Mouse (Mus musculus) midbrain, postnatal 0 days (tissue): ENCODE data around the gene Nav2. TPM values are rescaled to one million over a fixed set of nuclear protein-coding genes. Genes with fewer than 3 reads are reported as not detected.

Experiments used
- ATAC-seq: fragments of 200-750 bp; cut with Nextera tagmentation; 2 replicates; pipeline ENCODE4 v1.8.0; 2017; ENCODE audit warnings: moderate number of reproducible peaks, mild to moderate bottlenecking, moderate TSS enrichment, moderate library complexity; ENCODE audit not compliant: low FRiP score
- DNase-seq: peaks from one replicate; pipeline ENCODE4 v3.0.0-alpha.2; 2015; ENCODE audit warnings: low spot score
- H3K27ac ChIP-seq: fragments of 300-500 bp; sonication (generic); 2 replicates; pipeline ENCODE4 v1.5.1; 2014; ENCODE audit warnings: low read depth, mild to moderate bottlenecking, low read length, mixed read lengths
- H3K27me3 ChIP-seq: fragments of 300-500 bp; sonication (generic); 2 replicates; pipeline ENCODE4 v1.6.1; 2014; ENCODE audit warnings: low read length, control low read depth, mixed read lengths; ENCODE audit not compliant: insufficient read depth
- H3K36me3 ChIP-seq: fragments of 300-500 bp; sonication (generic); 2 replicates; pipeline ENCODE4 v1.6.1; 2014; ENCODE audit warnings: low read length, control low read depth, mixed read lengths; ENCODE audit not compliant: insufficient read depth
- H3K4me1 ChIP-seq: fragments of 300-500 bp; sonication (generic); 2 replicates; pipeline ENCODE4 v1.6.1; 2014; ENCODE audit warnings: mild to moderate bottlenecking, control low read depth, antibody characterized with exemption, low read length, mixed read lengths; ENCODE audit not compliant: insufficient read depth
- H3K4me2 ChIP-seq: fragments of 300-500 bp; sonication (generic); 2 replicates; pipeline ENCODE4 v1.6.1; 2014; ENCODE audit warnings: low read depth, mild to moderate bottlenecking, low read length, mixed read lengths; ENCODE audit not compliant: poor library complexity, severe bottlenecking
- H3K4me3 ChIP-seq: fragments of 300-500 bp; sonication (generic); 2 replicates; pipeline ENCODE4 v1.5.1; 2014; ENCODE audit warnings: low read depth, mild to moderate bottlenecking, low read length, moderate library complexity
- H3K9ac ChIP-seq: fragments of 300-500 bp; sonication (generic); replicated peaks from 2 replicates; pipeline ENCODE4 v1.6.1; 2014; ENCODE audit warnings: mild to moderate bottlenecking, low read length, moderate library complexity, mixed read lengths; ENCODE audit not compliant: poor library complexity, severe bottlenecking
- H3K9me3 ChIP-seq: fragments of 300-500 bp; sonication (generic); 2 replicates; pipeline ENCODE4 v1.6.1; 2016; ENCODE audit warnings: low read length, control low read depth
- CTCF ChIP-seq: IDR thresholded peaks from 2 replicates; pipeline ENCODE4 v1.5.1; 2016; ENCODE audit warnings: antibody characterized with exemption, mild to moderate bottlenecking
- WGBS: fragments of 180-500 bp; shearing (Covaris S2); extraction: QIAGEN DNeasy Blood & Tissue Kit; methylation state at CpG from one replicate; pipeline ENCODE4 v1.1.7; 2014; 5-methylcytosine and 5-hydroxymethylcytosine counted together
- polyA plus RNA-seq: library from polyadenylated mRNA; unstranded; fragments of >200 nt; fragmentation: Nextera tagmentation; extraction: Ambion mirVana; gene quantifications from 2 replicates; pipeline ENCODE4 v1.2.1, GENCODE M21; 2015
- total RNA-seq: library from RNA; depleted of rRNA; stranded (reverse); fragments of >200 nt; gene quantifications from 2 replicates; pipeline ENCODE4 v1.2.3, GENCODE M21; 2014

Gene Nav2
- total and polyA plus RNA-seq, 2 experiments from 2014 or later: 18.3 to 53.8 TPM

DNA sequence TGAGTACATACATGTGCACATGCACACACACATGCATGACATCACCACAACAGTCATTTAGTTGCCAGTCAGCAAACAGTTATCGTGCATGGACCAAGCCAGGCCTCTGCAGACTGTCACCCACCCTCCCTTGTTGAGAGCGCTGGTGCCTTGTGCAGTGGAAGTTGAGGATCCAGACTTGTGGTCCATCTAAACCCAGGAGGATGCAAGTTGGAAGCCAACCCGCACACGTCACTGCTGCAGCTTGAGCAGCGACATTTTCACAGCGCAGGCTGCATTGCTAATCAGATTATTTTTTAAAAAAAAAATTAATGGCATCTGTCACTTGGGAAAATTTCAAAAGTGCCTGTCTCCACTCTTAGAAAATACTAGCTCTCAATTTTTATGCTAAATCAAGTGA, 106.8 kb downstream of the Nav2 start:
- H3K36me3 ChIP-seq: no peaks in the 10 kb centered on the region
- no peaks in the 10 kb centered on the region for H3K9me3 ChIP-seq
- DNase-seq (no peak), ATAC-seq (no peak; the same call in 1 of the 2 replicates)
- no peak overlapping the region for H3K27ac ChIP-seq
- TF ChIP-seq CTCF: no peak
- 0 out of 2 replicates have a peak, but pooled peaks cover 2% of the 10 kb centered on the region for H3K4me1 ChIP-seq
- WGBS: 70% methylated on average over 6 of the region's 6 CpGs
- H3K27me3 ChIP-seq: no peaks in the 10 kb centered on the region
- no peak overlapping the region for H3K9ac ChIP-seq
- H3K4me3 ChIP-seq: no peak overlapping the region
- H3K4me2 ChIP-seq: no peak overlapping the region

DNA sequence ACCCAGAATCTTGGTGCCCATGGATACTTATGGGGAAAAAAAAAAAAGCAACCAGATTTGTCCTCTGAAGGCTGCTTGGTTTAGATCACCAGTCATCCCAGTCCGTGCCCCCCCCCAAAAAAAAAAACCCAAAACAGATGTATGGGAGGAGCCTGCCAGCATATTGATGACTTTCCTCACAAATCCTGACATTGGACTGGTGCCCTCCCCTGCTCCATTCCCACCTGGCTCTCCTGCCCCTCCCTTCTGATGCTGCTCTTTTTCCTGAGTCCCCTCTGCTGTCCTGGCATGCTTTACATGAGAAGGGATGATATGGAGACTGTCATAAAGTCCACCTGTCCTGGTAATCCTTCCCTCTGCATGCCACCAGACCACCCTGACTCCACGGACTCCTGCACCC, 107.6 kb downstream of the Nav2 start:
- no peak for DNase-seq

DNA sequence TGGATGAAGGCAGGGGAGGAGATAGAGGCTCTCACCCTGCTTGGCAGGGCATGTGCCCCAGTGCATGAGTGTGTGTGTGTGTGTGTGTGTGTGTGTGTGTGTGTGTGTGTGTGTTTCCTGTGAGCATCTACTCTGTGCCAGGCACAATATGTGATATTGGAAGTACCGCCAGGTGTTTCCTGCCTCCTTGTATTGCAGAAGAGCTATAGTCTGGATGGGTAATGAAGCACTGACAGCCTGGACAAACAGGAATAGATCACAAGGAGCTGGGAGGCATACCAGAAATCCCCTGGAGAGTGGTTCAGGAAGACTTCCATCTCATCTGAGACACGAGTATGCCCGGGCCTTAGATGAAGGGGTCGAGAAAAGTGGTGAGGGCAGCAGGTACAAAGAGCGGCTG, 109.3 kb downstream of the Nav2 start:
- H3K9ac ChIP-seq: no peak overlapping the region
- 79% methylated on average over 5 of the region's 5 CpGs for WGBS
- no peak overlapping the region for H3K27ac ChIP-seq
- no peaks in the 10 kb centered on the region for H3K36me3 ChIP-seq
- H3K9me3 ChIP-seq: no peaks in the 10 kb centered on the region
- ATAC-seq: no peak
- no peak overlapping the region for H3K4me2 ChIP-seq
- H3K27me3 ChIP-seq: no peaks in the 10 kb centered on the region
- no peak for TF ChIP-seq CTCF
- 0 out of 2 replicates have a peak, but pooled peaks cover 2% of the 10 kb centered on the region for H3K4me1 ChIP-seq
- no peak overlapping the region for H3K4me3 ChIP-seq
- no peak for DNase-seq

More for the DNA sequence above, 107.6 kb downstream of the Nav2 start:
- H3K4me2 ChIP-seq: no peak overlapping the region
- no peaks in the 10 kb centered on the region for H3K27me3 ChIP-seq
- H3K36me3 ChIP-seq: no peaks in the 10 kb centered on the region
- no peaks in the 10 kb centered on the region for H3K9me3 ChIP-seq
- TF ChIP-seq CTCF: no peak
- ATAC-seq: no peak
- 77% methylated on average over 2 of the region's 2 CpGs for WGBS
- H3K4me1 ChIP-seq: 0 out of 2 replicates have a peak, but pooled peaks cover 2% of the 10 kb centered on the region
- no peak overlapping the region for H3K4me3 ChIP-seq
- H3K27ac ChIP-seq: no peak overlapping the region
- H3K9ac ChIP-seq: no peak overlapping the region

DNA sequence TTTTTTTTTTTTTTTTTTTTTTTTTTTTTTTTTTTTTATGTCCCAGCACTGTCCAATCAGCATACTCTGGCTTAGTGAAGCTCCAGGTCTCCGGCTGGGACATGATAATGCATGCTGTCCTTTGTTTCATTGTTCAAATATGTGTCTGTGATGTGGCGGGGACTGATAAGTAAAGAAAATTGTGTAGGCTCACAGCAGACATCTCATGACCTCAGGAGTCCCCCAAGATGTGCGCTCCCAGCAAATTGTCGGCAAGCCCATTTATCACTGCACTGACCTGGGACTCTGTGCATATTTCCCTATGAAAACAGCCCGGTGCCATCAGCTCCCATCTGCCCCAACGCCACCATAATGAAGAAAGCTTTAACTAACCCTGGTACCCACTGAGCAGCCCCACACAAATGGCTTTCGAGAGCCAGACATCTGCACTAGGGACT, 110.0 kb downstream of the Nav2 start:
- no peak for ATAC-seq
- Histone ChIP-seq H3K4me2 (no peak overlapping the region), H3K4me1 (0 out of 2 replicates have a peak, but pooled peaks cover 2% of the 10 kb centered on the region), H3K27me3 (no peaks in the 10 kb centered on the region), H3K9ac (no peak overlapping the region), H3K27ac (no peak overlapping the region), H3K9me3 (no peaks in the 10 kb centered on the region), H3K36me3 (no peaks in the 10 kb centered on the region), H3K4me3 (no peak overlapping the region)
- WGBS: 38% methylated on average over 7 of the region's 7 CpGs
- no peak for DNase-seq
- no peak for TF ChIP-seq CTCF

DNA sequence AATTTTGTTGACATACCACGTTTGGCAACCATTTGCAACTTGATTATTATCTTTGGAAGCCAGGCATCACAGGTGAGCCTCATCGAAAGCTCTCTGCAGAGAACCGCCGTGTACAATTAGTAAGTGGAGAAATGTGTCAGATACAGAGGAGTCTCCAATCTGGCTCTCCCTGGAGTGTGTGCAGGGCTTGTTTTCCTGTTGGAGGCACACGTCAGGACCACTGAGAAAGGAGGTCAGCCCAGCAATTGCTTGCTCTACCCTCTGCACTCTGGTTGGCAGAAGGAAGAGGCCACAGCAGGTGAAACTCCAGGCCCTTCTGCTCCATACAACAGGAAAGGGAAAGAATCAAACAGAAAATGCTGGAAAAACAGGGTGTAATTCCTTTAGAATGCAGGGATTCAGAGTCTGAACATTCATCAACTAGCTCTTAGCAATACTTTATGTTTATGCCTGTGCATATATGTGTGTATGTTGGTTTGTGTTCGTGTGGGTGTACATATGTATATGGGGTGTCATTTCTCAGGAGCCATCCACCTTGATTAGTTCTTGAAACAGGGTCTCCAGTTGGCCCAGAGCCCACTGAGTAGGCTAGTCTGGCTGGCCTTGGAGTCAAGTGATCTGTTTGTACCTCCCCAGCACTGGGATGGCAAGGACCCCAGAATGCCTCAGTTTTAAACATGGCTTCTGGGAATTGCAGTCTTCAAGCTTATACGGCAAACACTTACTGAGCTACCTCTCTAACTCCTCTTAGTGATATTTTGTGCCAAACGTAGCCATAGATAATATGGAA, 116.7 kb downstream of the Nav2 start:
- H3K4me3 ChIP-seq: no peak overlapping the region
- H3K4me1 ChIP-seq: peaks cover 5% of the 10 kb centered on the region; the same call in 1 of the 2 replicates
- no peak overlapping the region for H3K9ac ChIP-seq
- no peak for ATAC-seq
- H3K27me3 ChIP-seq: no peaks in the 10 kb centered on the region; the same call in 1 of the 2 replicates
- 74% methylated on average over 8 of the region's 8 CpGs for WGBS
- no peak overlapping the region for H3K27ac ChIP-seq
- no peak for DNase-seq
- no peaks in the 10 kb centered on the region for H3K36me3 ChIP-seq
- TF ChIP-seq CTCF: no peak
- no peak overlapping the region for H3K4me2 ChIP-seq
- H3K9me3 ChIP-seq: no peaks in the 10 kb centered on the region

DNA sequence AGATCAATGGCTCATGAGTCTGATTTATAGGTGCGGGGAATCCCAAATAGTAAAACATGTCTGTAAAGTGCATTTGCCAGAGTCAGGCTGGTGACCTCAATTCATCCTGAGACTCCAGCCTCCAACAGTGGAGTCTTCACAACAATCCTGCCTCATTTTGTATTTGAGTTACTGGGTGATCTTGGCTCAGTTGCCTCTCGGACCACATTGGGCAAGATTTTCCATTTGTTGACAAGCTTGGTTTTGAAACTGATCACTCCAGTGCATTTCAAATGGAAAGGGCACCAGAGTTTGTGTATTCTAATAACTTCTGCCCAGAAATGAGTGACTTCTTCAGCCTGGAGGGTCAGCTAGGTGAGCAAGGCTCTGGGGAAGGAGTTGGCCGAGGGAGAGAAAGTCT, 117.5 kb downstream of the Nav2 start:
- no peak overlapping the region for H3K4me2 ChIP-seq
- ATAC-seq (no peak), DNase-seq (no peak)
- H3K36me3 ChIP-seq: no peaks in the 10 kb centered on the region
- H3K4me1 ChIP-seq: peaks cover 5% of the 10 kb centered on the region; the same call in 1 of the 2 replicates
- no peak overlapping the region for H3K9ac ChIP-seq
- WGBS: 83% methylated on average over 3 of the region's 3 CpGs
- no peak for TF ChIP-seq CTCF
- H3K27ac ChIP-seq: no peak overlapping the region
- H3K27me3 ChIP-seq: no peaks in the 10 kb centered on the region; the same call in 1 of the 2 replicates
- no peak overlapping the region for H3K4me3 ChIP-seq
- H3K9me3 ChIP-seq: no peaks in the 10 kb centered on the region
